Mouse (Mus musculus): ENCODE data around the gene Ube3b. TPM values are rescaled to one million over a fixed set of nuclear protein-coding genes. Genes with fewer than 3 reads are reported as not detected.

The Ube3b gene
- polyA plus RNA-seq, 1 experiment from 2014 or later = 59.3 TPM

DNA sequence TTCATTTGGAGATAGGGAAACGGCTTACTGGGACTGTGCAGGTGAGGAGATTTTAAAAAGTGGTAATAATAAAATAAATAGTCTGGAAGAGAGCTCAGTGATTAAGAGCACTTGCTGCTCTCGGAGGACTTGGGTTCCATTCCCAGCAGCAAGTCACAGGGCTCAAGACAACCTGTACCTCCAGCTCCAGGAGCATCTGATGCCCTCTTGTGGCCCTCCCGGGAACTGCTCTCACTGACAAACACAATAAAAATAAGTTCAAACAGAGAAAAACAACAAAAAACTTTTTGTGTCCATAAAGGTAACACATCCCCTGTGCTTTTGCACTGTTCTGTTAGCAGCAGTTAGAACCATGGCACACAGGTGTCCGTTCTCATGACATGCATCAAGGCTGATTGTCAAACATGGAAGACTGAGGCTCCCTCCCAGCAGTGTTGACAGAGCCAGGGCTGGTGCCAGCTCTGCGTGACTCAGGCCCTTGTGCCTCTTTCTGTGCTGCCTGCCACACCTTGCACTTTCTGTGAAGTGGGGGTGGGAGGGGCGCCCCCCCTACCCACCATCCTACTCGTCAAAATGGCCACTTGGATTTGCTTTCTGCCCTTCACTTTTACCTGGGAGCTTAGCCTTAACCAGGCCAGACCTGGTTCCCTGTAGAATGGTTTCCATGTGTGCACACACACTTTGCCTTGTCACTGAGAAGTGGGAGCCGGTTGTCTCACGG, 2.9 kb downstream of the Ube3b start:
- ATAC-seq (ENCODE audit: insufficient read depth) (no peak), DNase-seq (peak; percentile 63)
- no peak overlapping the region for H3K4me2 ChIP-seq
- peaks cover 3% of the 10 kb centered on the region for H3K4me1 ChIP-seq (ENCODE audit: insufficient read depth)
- 70% methylated on average over 9 of the region's 9 CpGs for WGBS
- peak; percentile 75 for TF ChIP-seq CTCF (IDR thresholded peaks at IDR 0.05; ENCODE audit: low read depth)
- H3K27ac ChIP-seq (ENCODE audit: low read depth) = no peak overlapping the region
- H3K36me3 ChIP-seq (ENCODE audit: insufficient read depth) = peaks cover 47% of the 10 kb centered on the region
- no peaks in the 10 kb centered on the region for H3K9me3 ChIP-seq (ENCODE audit: low read depth, low read length)
- H3K9ac ChIP-seq = no peak overlapping the region
- no peaks in the 10 kb centered on the region for H3K27me3 ChIP-seq (ENCODE audit: insufficient read depth, low read length)
- no peak overlapping the region for H3K4me3 ChIP-seq (ENCODE audit: low read depth, low read length)

DNA sequence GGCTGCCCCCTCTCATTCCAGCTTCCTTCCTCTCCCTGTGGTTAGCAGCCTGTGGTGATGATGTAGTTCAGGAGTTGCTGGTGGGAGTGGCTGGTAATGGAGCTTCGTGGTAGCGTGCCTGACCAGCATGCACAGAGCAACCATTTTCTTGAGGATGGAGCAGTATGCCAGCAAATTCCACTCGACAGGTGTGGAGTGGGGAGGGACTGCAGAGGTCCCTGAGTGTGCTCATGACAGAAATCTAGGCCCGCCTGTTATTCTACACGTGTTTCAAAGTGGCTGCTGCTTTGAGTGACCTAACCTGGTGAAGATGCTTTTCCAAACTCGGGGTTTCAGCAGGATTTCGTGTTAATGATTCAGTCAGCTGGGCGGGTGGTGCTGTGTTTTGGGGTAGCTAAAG, 4.0 kb downstream of the Ube3b start:
- no peak for TF ChIP-seq CTCF (IDR thresholded peaks at IDR 0.05; ENCODE audit: low read depth)
- no peak overlapping the region for H3K27ac ChIP-seq (ENCODE audit: low read depth)
- H3K4me1 ChIP-seq (ENCODE audit: insufficient read depth) = peaks cover 3% of the 10 kb centered on the region; the same call in 1 of the 2 replicates
- no peak for DNase-seq
- ATAC-seq (ENCODE audit: insufficient read depth) = no peak
- no peak overlapping the region for H3K4me2 ChIP-seq
- peaks cover 58% of the 10 kb centered on the region for H3K36me3 ChIP-seq (ENCODE audit: insufficient read depth)
- 88% methylated on average over 8 of the region's 8 CpGs for WGBS
- no peak overlapping the region for H3K9ac ChIP-seq
- no peak overlapping the region for H3K4me3 ChIP-seq (ENCODE audit: low read depth, low read length)
- H3K9me3 ChIP-seq (ENCODE audit: low read depth, low read length) = no peaks in the 10 kb centered on the region
- no peaks in the 10 kb centered on the region for H3K27me3 ChIP-seq (ENCODE audit: insufficient read depth, low read length)

GRCm38 (mm10) chr5:114393169-114393568, 12.8 kb downstream of the Ube3b start:
- H3K27me3 ChIP-seq (ENCODE audit: insufficient read depth, low read length) = no peaks in the 10 kb centered on the region
- no peaks in the 10 kb centered on the region for H3K4me1 ChIP-seq (ENCODE audit: insufficient read depth)
- TF ChIP-seq CTCF (IDR thresholded peaks at IDR 0.05; ENCODE audit: low read depth) = no peak
- no peak overlapping the region for H3K9ac ChIP-seq
- H3K36me3 ChIP-seq (ENCODE audit: insufficient read depth) = peaks cover 87% of the 10 kb centered on the region
- no peaks in the 10 kb centered on the region for H3K9me3 ChIP-seq (ENCODE audit: low read depth, low read length)
- no peak overlapping the region for H3K4me2 ChIP-seq
- no peak for ATAC-seq (ENCODE audit: insufficient read depth)
- no peak overlapping the region for H3K27ac ChIP-seq (ENCODE audit: low read depth)
- no peak for DNase-seq
- WGBS = 76% methylated on average over 9 of the region's 9 CpGs
- no peak overlapping the region for H3K4me3 ChIP-seq (ENCODE audit: low read depth, low read length)

- no peak overlapping the region for H3K27ac ChIP-seq (ENCODE audit: low read depth)
- H3K27me3 ChIP-seq (ENCODE audit: insufficient read depth, low read length) = no peaks in the 10 kb centered on the region
- no peak for ATAC-seq (ENCODE audit: insufficient read depth)
- H3K4me2 ChIP-seq = no peak overlapping the region
- H3K4me3 ChIP-seq (ENCODE audit: low read depth, low read length) = no peak overlapping the region
- no peaks in the 10 kb centered on the region for H3K9me3 ChIP-seq (ENCODE audit: low read depth, low read length)
- 87% methylated on average over 14 of the region's 14 CpGs for WGBS
- no peak overlapping the region for H3K9ac ChIP-seq
- no peaks in the 10 kb centered on the region for H3K4me1 ChIP-seq (ENCODE audit: insufficient read depth)
- DNase-seq = no peak
- no peak for TF ChIP-seq CTCF (IDR thresholded peaks at IDR 0.05; ENCODE audit: low read depth)
- peaks cover 99% of the 10 kb centered on the region for H3K36me3 ChIP-seq (ENCODE audit: insufficient read depth)
These were observed 26.2 kb downstream of the Ube3b start for GRCm38 (mm10) chr5:114406592-114406991.

DNA sequence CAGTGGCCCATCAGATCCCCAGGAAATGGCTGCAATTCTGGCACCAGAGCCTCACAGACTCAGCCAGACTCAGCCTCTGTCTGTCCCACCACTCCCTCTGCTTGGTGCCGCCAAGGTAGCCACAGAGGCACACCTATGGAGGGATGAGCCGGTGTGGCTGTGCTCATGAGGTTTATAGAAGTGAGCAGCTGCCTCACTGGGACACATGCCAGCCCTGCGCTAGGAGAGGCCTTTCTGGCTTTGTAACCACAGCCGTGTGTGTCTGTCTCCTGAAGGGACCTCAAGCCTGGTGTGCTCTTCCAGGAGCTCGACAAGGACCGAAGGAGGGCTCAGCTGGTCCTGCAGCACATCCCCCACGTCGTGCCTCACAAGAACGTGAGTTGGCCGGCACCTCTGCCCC, 26.9 kb downstream of the Ube3b start:
- H3K9ac ChIP-seq = no peak overlapping the region
- DNase-seq (peak; percentile 24), ATAC-seq (ENCODE audit: insufficient read depth) (no peak)
- peaks cover 5% of the 10 kb centered on the region; the same call in 1 of the 2 replicates for H3K4me1 ChIP-seq (ENCODE audit: insufficient read depth)
- no peak overlapping the region for H3K4me2 ChIP-seq
- no peaks in the 10 kb centered on the region for H3K9me3 ChIP-seq (ENCODE audit: low read depth, low read length)
- no peak overlapping the region for H3K27ac ChIP-seq (ENCODE audit: low read depth)
- H3K27me3 ChIP-seq (ENCODE audit: insufficient read depth, low read length) = no peaks in the 10 kb centered on the region
- 79% methylated on average over 10 of the region's 10 CpGs for WGBS
- no peak for TF ChIP-seq CTCF (IDR thresholded peaks at IDR 0.05; ENCODE audit: low read depth)
- no peak overlapping the region for H3K4me3 ChIP-seq (ENCODE audit: low read depth, low read length)
- H3K36me3 ChIP-seq (ENCODE audit: insufficient read depth) = peaks cover 99% of the 10 kb centered on the region

DNA sequence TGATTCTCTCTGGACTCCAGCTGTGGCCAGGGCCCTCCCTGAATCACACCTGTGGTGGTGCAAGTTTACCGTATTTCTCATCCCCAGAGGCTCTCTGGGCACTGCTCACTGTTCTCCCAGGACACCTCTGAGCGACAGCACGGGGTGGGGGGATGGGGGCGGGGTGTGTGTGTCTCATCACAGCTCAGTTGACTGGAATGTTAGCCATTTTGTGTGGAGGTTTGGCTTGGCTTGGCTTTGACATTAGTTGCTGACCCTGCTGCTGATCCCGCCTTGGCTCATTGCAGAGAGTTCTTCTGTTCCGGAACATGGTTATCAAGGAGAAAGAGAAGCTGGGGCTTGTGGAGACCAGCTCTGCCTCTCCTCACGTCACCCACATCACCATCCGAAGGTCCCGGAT, 27.4 kb downstream of the Ube3b start:
- Histone ChIP-seq H3K27ac (ENCODE audit: low read depth) (no peak overlapping the region), H3K9me3 (ENCODE audit: low read depth, low read length) (no peaks in the 10 kb centered on the region), H3K4me3 (ENCODE audit: low read depth, low read length) (no peak overlapping the region), H3K4me2 (no peak overlapping the region), H3K4me1 (ENCODE audit: insufficient read depth) (peaks cover 6% of the 10 kb centered on the region), H3K9ac (no peak overlapping the region), H3K36me3 (ENCODE audit: insufficient read depth) (peaks cover 99% of the 10 kb centered on the region), H3K27me3 (ENCODE audit: insufficient read depth, low read length) (no peaks in the 10 kb centered on the region)
- DNase-seq (no peak), ATAC-seq (ENCODE audit: insufficient read depth) (no peak)
- WGBS = 82% methylated on average over 9 of the region's 9 CpGs
- no peak for TF ChIP-seq CTCF (IDR thresholded peaks at IDR 0.05; ENCODE audit: low read depth)

DNA sequence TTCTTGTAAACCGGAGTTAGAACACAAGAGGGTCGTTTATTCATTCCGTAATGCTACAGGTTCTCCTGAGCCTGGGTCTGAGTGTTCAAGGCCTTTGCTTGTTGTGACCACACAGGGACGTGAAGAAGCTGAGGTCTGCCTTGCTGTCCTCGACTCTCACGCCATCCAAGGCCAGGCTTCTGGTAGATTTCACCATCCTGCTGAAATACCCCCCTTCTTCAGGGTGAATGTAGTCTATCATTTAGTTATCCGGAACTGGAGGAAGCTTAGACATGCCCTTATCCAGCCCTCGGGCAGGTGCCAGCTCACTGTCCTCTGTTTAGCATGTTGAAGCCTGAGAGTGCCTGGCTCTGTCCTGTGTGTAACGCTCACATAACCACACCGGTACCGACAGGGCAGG, 28.4 kb downstream of the Ube3b start:
- Histone ChIP-seq H3K4me1 (ENCODE audit: insufficient read depth) (peaks cover 13% of the 10 kb centered on the region), H3K27me3 (ENCODE audit: insufficient read depth, low read length) (no peaks in the 10 kb centered on the region), H3K4me3 (ENCODE audit: low read depth, low read length) (no peak overlapping the region), H3K27ac (ENCODE audit: low read depth) (no peak overlapping the region), H3K9me3 (ENCODE audit: low read depth, low read length) (no peaks in the 10 kb centered on the region), H3K9ac (no peak overlapping the region), H3K4me2 (no peak overlapping the region), H3K36me3 (ENCODE audit: insufficient read depth) (peaks cover 99% of the 10 kb centered on the region)
- TF ChIP-seq CTCF (IDR thresholded peaks at IDR 0.05; ENCODE audit: low read depth) = no peak
- DNase-seq (no peak), ATAC-seq (ENCODE audit: insufficient read depth) (no peak)
- WGBS = 87% methylated on average over 11 of the region's 11 CpGs

Data from lung, embryonic 14.5 days (tissue).